Mouse (Mus musculus) pancreas, adult 10 weeks (tissue): ENCODE measurements around the gene Slc31a1. TPM values are rescaled to one million over a fixed set of nuclear protein-coding genes. Genes with fewer than 3 reads are reported as not detected.

Experiments used
- polyA plus RNA-seq: library from polyadenylated mRNA; stranded (reverse); fragments of 350-450 nt; fragmentation: Illumina TruSeq; extraction: RNeasy Lipid Tissue Mini Kit (QIAGEN cat#74804); gene quantifications from one replicate; pipeline ENCODE4 v1.2.3, GENCODE M21; 2015; ENCODE audit warnings: low read depth, low replicate concordance; ENCODE audit not compliant: insufficient read depth

Gene Slc31a1
- polyA plus RNA-seq, result 5.9 TPM

GRCm38 (mm10) chr4:62360088-62360804 is at the start of gene Slc31a1, which contains the start of gene Fkbp15:
Gene Slc31a1, plus strand, starts transcription at chr4:62360727.
Gene Fkbp15, minus strand, starts transcription at chr4:62360548.

GRCm38 (mm10) chr4:62408601-62409282 is 48.2 kb downstream of the Slc31a1 start, which contains the start of the genes Cdc26 and Prpf4:
Gene Cdc26, minus strand, starts transcription at chr4:62408642.
Gene Prpf4, plus strand, starts transcription at chr4:62408797.

GRCm38 (mm10) chr4:62435081-62435480 is 74.6 kb downstream of the Slc31a1 start, which contains the start of gene Rnf183:
Gene Rnf183, minus strand, starts transcription at chr4:62435252.

Other genes with a start within 250 kb of the Slc31a1 start
- not detected for gene Mup21, start 209.9 kb upstream of the Slc31a1 start, polyA plus RNA-seq
- 1.7 TPM for gene Zfp37, start 129.7 kb upstream of the Slc31a1 start, polyA plus RNA-seq
- gene Slc31a2, start 98.2 kb upstream of the Slc31a1 start, polyA plus RNA-seq, result 13.7 TPM
- gene Fkbp15, start 179 bp upstream of the Slc31a1 start, polyA plus RNA-seq, result 8.2 TPM
- gene Cdc26, start 47.9 kb downstream of the Slc31a1 start, polyA plus RNA-seq, result 19.3 TPM
- 2.0 TPM for gene Prpf4, start 48.1 kb downstream of the Slc31a1 start, polyA plus RNA-seq
- not detected for gene Rnf183, start 74.5 kb downstream of the Slc31a1 start, polyA plus RNA-seq
- gene Wdr31, start 110.2 kb downstream of the Slc31a1 start, polyA plus RNA-seq, result 0.39 TPM
- gene Bspry, start 119.3 kb downstream of the Slc31a1 start, polyA plus RNA-seq, result 4.3 TPM
- 1.9 TPM for gene Hdhd3, start 142.7 kb downstream of the Slc31a1 start, polyA plus RNA-seq
- 14.1 TPM for gene Alad, start 159.2 kb downstream of the Slc31a1 start, polyA plus RNA-seq
- gene Pole3, start 164.3 kb downstream of the Slc31a1 start, polyA plus RNA-seq, result 5.5 TPM
- gene 4933430I17Rik, start 164.6 kb downstream of the Slc31a1 start, polyA plus RNA-seq, result not detected
- 13.8 TPM for gene Rgs3, start 199.1 kb downstream of the Slc31a1 start, polyA plus RNA-seq